Mouse (Mus musculus) layer of hippocampus, postnatal 14 days (tissue): ENCODE results near the gene Aff4. TPM values are rescaled to one million over a fixed set of nuclear protein-coding genes. Genes with fewer than 3 reads are reported as not detected.
A peak's percentile ranks its signal among the peaks of the same experiment; 100 is the strongest.
"Not testable (repeated sequence)": the region's sequence is repeated elsewhere in the genome, so short reads cannot be mapped to it uniquely, and the experiment has no call there.

Experiments used
- DNase-seq, 2 experiments: peaks; one replicate each; pipeline ENCODE4 v3.0.0; 2021 to 2022; ENCODE audit warnings: low spot score in 2 of 2, mixed read lengths in 1 of 2
- total RNA-seq, 2 experiments: library from RNA; stranded (reverse); gene quantifications; 2 replicates each; pipeline ENCODE4 v1.2.3; 2021

Gene Aff4
- total RNA-seq, 2 experiments from 2014 or later = 220 to 224 TPM

- not testable (repeated sequence) for DNase-seq
These were observed 76.3 kb downstream of the Aff4 start for GRCm38 (mm10) chr11:53426914-53427313.

- DNase-seq = no peak
These were observed 77.5 kb downstream of the Aff4 start for GRCm38 (mm10) chr11:53427993-53428715.

GRCm38 (mm10) chr11:53428716-53429057, 78.1 kb downstream of the Aff4 start:
- DNase-seq = no peak

- no peak for DNase-seq
These were observed 78.5 kb downstream of the Aff4 start for GRCm38 (mm10) chr11:53429182-53429581.

- DNase-seq = no peak
These were observed 79.7 kb downstream of the Aff4 start for GRCm38 (mm10) chr11:53430300-53430669.

GRCm38 (mm10) chr11:53430670-53431346, 80.2 kb downstream of the Aff4 start, which contains the start of the genes Uqcrq and Gdf9:
Gene Uqcrq (minus strand): TSS chr11:53430831.
Gene Gdf9 (plus strand): TSS chr11:53431023.
- peak; percentile 99 for DNase-seq

- no peak for DNase-seq
These were observed 80.9 kb downstream of the Aff4 start for GRCm38 (mm10) chr11:53431347-53432056.

GRCm38 (mm10) chr11:53433057-53433456, 82.4 kb downstream of the Aff4 start:
- no peak for DNase-seq

- DNase-seq = no peak
These were observed 84.9 kb downstream of the Aff4 start for GRCm38 (mm10) chr11:53435504-53435903.

GRCm38 (mm10) chr11:53436338-53436737, 85.7 kb downstream of the Aff4 start:
- DNase-seq = no peak

GRCm38 (mm10) chr11:53441921-53442320, 91.3 kb downstream of the Aff4 start:
- no peak for DNase-seq

GRCm38 (mm10) chr11:53443861-53444260, 93.2 kb downstream of the Aff4 start:
- no peak for DNase-seq

- DNase-seq = no peak
These were observed 94.9 kb downstream of the Aff4 start for GRCm38 (mm10) chr11:53445562-53445961.

GRCm38 (mm10) chr11:53446183-53446582, 95.5 kb downstream of the Aff4 start:
- no peak for DNase-seq

- DNase-seq = no peak
These were observed 97.4 kb downstream of the Aff4 start for GRCm38 (mm10) chr11:53447996-53448395.

- DNase-seq = no peak
These were observed 97.9 kb downstream of the Aff4 start for GRCm38 (mm10) chr11:53448529-53448928.

GRCm38 (mm10) chr11:53450070-53450705, 99.6 kb downstream of the Aff4 start:
- DNase-seq = no peak

GRCm38 (mm10) chr11:53451361-53451760, 100.7 kb downstream of the Aff4 start:
- no peak for DNase-seq

- no peak for DNase-seq
These were observed 101.8 kb downstream of the Aff4 start for GRCm38 (mm10) chr11:53452396-53452795.

- no peak for DNase-seq
These were observed 102.4 kb downstream of the Aff4 start for GRCm38 (mm10) chr11:53453031-53453430.
